Mouse (Mus musculus) splenic B cell, adult 2 months (primary cell): ENCODE measurements around the gene Trim8.

Source experiments
- DNase-seq: peaks from one replicate; pipeline ENCODE4 v3.0.0-alpha.2; 2011; ENCODE audit warnings: low read depth, low spot score
- H3K27me3 ChIP-seq: 2 replicates; pipeline ENCODE4 v1.6.1; 2012; ENCODE audit warnings: mild to moderate bottlenecking, low read length, moderate library complexity, mixed read lengths; ENCODE audit not compliant: control insufficient read depth, poor library complexity, insufficient read depth, severe bottlenecking
- H3K36me3 ChIP-seq: 2 replicates; pipeline ENCODE4 v1.6.1; 2012; ENCODE audit warnings: mild to moderate bottlenecking, low read length, moderate library complexity, mixed read lengths; ENCODE audit not compliant: control insufficient read depth, poor library complexity, insufficient read depth, severe bottlenecking

Trim8 gene

DNA sequence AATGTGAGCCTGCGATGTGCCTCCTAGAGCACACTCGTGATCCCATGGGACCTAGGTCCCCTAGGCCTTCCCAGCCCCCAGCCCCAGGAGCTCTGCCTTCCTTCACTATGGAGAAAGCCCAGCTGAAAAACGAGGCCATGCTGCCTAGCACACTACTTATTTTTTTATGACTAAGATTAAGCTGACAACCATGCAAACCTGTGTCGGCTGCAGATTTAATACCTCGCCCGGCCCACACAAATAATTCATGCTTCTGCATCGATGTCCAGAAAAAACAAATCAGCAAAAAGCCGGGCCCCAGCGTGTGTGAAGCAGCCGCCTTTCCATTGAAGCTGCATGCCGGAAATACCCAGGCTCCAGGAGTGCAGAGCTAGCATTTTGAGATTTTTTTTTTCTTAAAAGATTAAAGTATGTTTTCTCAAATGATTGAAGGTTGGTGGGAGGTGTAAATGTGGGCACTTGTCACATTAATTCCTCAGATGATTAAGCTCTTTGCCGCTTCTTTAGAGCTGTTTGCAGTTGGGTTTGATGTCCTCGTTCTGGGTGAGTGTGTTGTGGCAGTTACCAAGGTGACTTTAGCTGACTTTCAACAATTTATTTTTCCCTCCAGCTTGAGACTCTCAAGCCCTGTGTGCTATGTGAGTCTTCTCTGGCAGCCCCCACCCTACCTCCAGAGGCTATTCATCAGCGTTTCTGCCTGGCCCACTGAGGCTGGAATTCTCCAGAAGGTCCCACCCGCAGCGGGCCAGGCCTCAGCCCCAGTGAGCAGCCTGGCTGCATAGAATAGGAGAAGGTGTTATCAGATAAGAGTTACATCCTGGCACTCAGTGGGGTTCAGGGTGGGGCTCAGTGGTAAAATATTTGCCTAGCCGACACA lies 30.9 kb upstream of the Trim8 start:
- Histone ChIP-seq H3K27me3 (no peaks in the 10 kb centered on the region), H3K36me3 (peaks cover 5% of the 10 kb centered on the region; the same call in 1 of the 2 replicates)
- no peak for DNase-seq

GRCm38 (mm10) chr19:46471324-46472093 lies 30.0 kb upstream of the Trim8 start:
- peaks cover 7% of the 10 kb centered on the region; the same call in 1 of the 2 replicates for H3K36me3 ChIP-seq
- no peaks in the 10 kb centered on the region for H3K27me3 ChIP-seq
- DNase-seq, result no peak

- DNase-seq, result no peak
- no peaks in the 10 kb centered on the region for H3K27me3 ChIP-seq
These were observed 24.1 kb upstream of the Trim8 start for GRCm38 (mm10) chr19:46477432-46477845.

GRCm38 (mm10) chr19:46478242-46478641 lies 23.3 kb upstream of the Trim8 start:
- Histone ChIP-seq H3K27me3 (no peaks in the 10 kb centered on the region), H3K36me3 (peaks cover 20% of the 10 kb centered on the region; the same call in 1 of the 2 replicates)
- DNase-seq, result no peak

More at GRCm38 (mm10) chr19:46477432-46477845, 24.1 kb upstream of the Trim8 start:
- peaks cover 20% of the 10 kb centered on the region; the same call in 1 of the 2 replicates for H3K36me3 ChIP-seq

DNA sequence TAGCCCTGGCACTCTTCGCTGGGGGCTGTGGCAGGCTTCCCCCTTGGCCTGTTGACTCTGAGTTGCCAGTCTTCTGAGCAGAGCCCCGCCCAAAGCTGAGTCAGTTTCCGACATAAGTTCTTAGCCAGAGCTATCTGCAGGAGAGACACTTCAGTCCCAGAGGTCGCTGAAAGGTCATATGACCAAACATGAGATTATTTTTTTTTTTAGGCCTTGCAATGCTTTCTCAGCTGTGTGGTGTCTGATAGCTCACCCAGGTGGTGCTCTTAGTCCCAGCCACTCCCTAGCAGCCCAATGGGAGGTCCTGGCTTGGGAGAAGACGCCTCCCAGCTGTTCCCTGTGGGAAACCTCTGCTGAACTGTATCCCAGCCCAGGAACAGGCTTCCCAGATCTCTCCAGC lies 22.7 kb upstream of the Trim8 start:
- no peak for DNase-seq
- peaks cover 20% of the 10 kb centered on the region; the same call in 1 of the 2 replicates for H3K36me3 ChIP-seq
- H3K27me3 ChIP-seq, result no peaks in the 10 kb centered on the region

DNA sequence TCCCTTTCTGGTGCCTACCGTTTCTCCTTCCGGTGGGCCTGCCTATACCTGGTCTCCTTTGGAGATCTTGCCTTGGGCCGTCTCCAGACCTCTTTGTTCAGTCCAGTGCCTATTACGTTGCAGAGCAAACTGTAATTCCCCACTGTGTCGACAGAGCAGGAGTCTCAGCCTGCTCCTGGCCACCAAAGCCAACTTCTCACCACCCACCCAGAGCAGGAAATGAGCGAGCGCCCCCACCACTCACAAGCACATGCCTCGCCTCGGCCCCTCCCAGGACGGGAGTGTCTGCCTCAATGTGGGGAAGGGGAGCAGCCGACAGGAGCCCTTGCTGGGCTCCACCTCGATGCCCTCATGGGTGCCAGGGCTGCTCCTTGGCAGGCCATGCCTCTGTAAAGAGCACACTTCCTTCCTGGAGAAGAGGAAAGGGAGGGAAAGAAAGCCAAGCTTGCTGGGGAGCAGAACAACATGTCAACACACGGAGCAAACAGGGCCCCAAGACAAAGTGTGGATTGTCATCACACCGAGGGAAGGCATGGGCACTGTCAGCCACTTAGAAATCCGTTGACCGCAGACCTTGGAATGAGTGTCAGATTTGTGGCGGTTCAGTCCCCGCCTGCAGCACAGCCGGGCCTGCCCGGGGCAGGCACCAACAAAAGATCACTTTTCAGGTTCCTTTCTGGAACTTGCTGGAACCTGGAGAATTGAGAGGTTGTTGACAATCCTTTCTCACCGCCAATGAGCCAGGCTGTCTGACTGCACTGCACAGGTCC lies 22.0 kb upstream of the Trim8 start:
- DNase-seq, result no peak
- Histone ChIP-seq H3K27me3 (no peaks in the 10 kb centered on the region), H3K36me3 (peaks cover 17% of the 10 kb centered on the region; the same call in 1 of the 2 replicates)

DNA sequence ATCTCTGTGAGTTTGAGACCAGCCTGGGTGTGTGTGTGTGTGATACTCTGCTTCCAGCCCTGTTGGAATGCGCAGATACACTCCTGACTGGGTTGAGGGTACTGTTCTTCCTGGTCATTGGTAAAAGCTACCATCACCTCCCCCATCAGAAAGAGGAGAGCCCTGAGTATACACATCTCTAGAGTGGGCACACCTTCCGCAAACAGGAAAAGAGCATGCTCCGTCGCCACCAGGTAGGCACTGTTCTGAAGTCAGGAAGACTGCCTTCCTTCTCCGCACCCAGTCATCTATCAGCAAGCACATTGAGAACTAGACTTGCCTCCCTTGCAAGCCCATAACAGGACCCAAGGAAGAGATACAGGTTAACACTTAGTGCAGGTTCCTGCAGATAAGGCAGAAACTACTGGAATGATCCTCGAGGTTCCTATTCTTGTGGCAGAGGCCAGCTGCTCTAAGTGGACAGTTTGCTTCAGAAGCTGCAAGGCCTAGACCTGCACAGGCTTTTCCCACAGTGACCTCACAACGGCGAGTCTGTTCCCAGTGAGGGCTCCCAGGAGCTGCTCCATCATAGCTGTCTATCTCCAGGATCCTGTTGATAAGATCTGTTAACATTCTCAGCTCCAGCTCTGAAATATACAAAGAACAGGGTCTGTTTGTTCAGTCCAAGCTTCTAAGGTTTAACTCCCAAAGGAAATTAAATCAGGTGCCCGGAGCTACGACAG lies 20.7 kb upstream of the Trim8 start:
- Histone ChIP-seq H3K27me3 (no peaks in the 10 kb centered on the region), H3K36me3 (peaks cover 15% of the 10 kb centered on the region; the same call in 1 of the 2 replicates)

DNA sequence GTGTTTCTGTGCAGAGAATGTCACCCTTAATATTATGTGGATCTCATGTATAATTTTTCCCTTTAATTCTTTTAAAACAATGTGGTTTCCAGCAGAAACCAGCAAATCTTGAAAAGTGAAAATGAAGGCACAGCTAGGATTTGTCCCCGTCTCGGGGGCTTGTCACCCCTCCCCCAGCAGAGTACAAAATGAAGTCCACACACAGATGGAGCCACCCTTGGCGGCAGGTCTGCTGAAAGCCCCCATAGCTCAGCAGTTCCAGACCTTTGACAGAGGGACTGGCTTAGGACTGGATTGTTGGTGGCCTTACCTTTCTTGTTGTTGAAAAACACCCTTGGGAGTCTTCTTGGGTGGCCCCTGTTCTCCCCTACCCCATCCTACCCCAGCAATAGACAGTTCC lies 20.1 kb upstream of the Trim8 start:
- Histone ChIP-seq H3K27me3 (no peaks in the 10 kb centered on the region), H3K36me3 (peaks cover 13% of the 10 kb centered on the region; the same call in 1 of the 2 replicates)
- no peak for DNase-seq

More for the DNA sequence above, 20.7 kb upstream of the Trim8 start:
- no peak for DNase-seq

DNA sequence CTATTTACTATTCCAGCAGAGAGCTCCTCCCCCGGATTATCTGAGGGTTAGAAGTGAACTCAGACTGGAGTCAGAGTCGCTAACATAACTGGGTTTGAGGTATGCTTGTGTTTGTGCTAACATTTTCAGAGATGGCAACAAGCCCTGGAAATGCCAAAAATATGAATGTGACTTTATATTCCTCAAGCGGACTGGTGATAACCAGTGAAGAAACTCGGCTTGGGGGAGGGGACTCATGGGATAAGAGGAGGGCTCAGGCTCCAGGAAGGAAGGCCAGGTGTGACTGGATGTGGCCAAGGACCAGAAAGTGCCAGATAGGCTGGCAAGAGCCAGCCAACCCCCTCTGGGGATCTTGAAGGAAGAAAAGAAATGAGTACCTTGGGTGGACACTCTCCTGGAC lies 19.7 kb upstream of the Trim8 start:
- DNase-seq, result no peak
- peaks cover 13% of the 10 kb centered on the region; the same call in 1 of the 2 replicates for H3K36me3 ChIP-seq
- H3K27me3 ChIP-seq, result no peaks in the 10 kb centered on the region

DNA sequence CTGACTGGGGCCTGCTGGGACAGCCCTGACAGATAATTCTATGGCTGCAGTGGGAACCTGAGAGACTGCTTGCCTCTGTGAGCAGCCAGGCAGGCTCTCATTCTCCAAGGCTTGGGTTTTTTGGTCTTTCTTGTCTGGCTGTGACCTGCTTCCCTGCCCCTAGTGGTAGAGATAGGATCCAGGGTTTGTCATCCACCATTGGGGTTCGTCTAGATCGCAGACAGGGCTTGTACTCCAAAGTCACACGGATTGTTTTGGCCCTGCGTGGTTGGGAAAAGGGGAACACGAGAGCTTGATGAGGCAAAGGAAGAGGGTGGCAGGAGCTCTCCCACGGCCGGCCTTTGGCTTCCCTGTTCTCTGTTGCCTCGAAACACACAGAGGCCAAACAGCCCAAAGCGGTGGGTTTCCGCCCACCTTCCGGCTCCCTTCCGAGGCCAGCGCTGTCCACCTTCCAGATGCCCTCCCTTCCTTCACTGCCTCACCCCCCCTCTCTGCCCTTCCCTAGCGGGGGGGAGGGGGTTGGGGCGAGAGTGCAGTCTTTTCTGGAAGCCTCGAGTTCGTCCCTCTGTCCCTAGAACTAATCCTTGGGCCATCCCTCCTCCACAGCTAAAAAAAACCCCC lies 18.5 kb upstream of the Trim8 start:
- peaks cover 6% of the 10 kb centered on the region; the same call in 1 of the 2 replicates for H3K36me3 ChIP-seq
- no peaks in the 10 kb centered on the region for H3K27me3 ChIP-seq
- DNase-seq, result peak; percentile 56

DNA sequence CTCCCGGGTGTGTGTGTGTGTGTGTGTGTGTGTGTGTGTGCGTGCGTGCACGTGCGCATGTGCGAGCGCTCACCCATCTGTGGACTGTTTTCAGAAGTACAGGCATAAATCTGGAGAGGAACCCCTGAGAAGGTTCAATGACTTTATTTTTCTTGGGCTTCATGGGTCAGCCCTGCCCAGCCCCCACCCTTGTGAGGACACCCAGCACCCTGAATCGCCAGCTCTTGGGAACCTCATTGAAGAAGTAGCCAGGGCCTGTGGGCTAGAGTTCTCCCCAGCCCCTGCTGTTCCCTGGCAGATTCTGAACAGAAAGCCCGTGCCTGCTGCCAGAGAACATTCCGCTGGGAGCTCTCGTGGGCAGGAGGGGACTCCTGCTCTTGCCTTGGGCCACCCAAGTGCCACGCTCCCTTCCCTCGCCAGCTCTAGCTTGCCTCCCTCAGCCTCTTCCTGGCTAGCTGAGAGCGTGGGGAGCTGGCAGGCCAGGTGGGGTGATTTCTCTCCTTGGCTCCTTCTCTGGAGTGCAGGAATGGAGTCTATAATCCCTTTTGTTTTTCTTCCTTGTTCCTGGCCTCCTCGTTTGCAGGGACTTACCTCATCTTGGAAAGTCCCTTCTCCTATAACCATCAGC lies 17.7 kb upstream of the Trim8 start:
- H3K36me3 ChIP-seq, result peaks cover 5% of the 10 kb centered on the region; the same call in 1 of the 2 replicates
- DNase-seq, result peak; percentile 67
- H3K27me3 ChIP-seq, result no peaks in the 10 kb centered on the region

DNA sequence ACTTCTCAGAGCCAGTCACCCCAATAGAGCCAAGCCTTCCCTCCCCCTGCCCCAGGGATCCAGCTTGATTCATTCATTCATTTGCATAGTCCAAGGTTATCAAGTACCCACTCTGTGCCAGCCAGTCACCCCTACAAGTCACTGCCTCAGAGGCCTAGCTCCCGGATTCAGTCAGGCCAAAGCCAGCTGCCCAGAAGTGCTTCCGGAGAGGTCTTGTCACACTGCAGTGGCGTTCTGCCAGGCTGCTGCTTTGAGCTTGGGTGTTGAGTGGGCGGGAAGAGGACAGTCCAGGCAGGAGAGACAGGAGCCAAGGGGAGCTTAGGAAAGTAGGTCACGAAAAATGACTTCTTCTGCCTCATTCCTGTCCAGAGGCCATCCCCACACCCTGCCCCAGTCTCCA lies 17.0 kb upstream of the Trim8 start:
- no peaks in the 10 kb centered on the region for H3K27me3 ChIP-seq
- peaks cover 3% of the 10 kb centered on the region; the same call in 1 of the 2 replicates for H3K36me3 ChIP-seq
- DNase-seq, result no peak

DNA sequence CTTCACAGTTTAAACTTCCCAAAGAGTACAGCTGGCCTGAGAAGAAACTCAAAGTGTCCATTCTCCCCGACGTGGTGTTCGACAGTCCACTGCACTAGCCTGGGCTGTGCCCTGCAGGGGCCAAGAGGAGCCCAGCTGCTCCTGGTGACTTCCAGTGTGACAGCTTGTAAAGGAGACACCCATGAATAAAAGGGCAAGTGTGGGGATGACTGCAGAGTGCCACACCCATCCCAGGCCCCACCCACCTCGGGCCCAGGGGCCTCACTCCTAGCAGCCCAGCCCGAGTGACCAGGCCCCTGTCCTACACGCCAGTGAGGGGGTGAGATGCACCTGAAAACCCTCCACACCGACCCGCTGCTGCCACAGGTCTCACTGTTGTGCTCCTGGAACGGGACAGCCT lies 15.7 kb upstream of the Trim8 start:
- DNase-seq, result no peak

More for the DNA sequence above, 15.7 kb upstream of the Trim8 start:
- 0 out of 2 replicates have a peak, but pooled peaks cover 1% of the 10 kb centered on the region for H3K36me3 ChIP-seq
- H3K27me3 ChIP-seq, result no peaks in the 10 kb centered on the region
